Mouse (Mus musculus) midbrain, postnatal 0 days (tissue): Measurements from ENCODE around the gene 9030025P20Rik. TPM values are rescaled to one million over a fixed set of nuclear protein-coding genes. Genes with fewer than 3 reads are reported as not detected.

Experiments
- ATAC-seq: fragments of 200-750 bp; cut with Nextera tagmentation; 2 replicates; pipeline ENCODE4 v1.8.0; 2017; ENCODE audit warnings: moderate number of reproducible peaks, mild to moderate bottlenecking, moderate TSS enrichment, moderate library complexity; ENCODE audit not compliant: low FRiP score
- DNase-seq: peaks from one replicate; pipeline ENCODE4 v3.0.0-alpha.2; 2015; ENCODE audit warnings: low spot score
- H3K27ac ChIP-seq: fragments of 300-500 bp; sonication (generic); 2 replicates; pipeline ENCODE4 v1.5.1; 2014; ENCODE audit warnings: low read depth, mild to moderate bottlenecking, low read length, mixed read lengths
- H3K27me3 ChIP-seq: fragments of 300-500 bp; sonication (generic); 2 replicates; pipeline ENCODE4 v1.6.1; 2014; ENCODE audit warnings: low read length, control low read depth, mixed read lengths; ENCODE audit not compliant: insufficient read depth
- H3K36me3 ChIP-seq: fragments of 300-500 bp; sonication (generic); 2 replicates; pipeline ENCODE4 v1.6.1; 2014; ENCODE audit warnings: low read length, control low read depth, mixed read lengths; ENCODE audit not compliant: insufficient read depth
- H3K4me1 ChIP-seq: fragments of 300-500 bp; sonication (generic); 2 replicates; pipeline ENCODE4 v1.6.1; 2014; ENCODE audit warnings: mild to moderate bottlenecking, control low read depth, antibody characterized with exemption, low read length, mixed read lengths; ENCODE audit not compliant: insufficient read depth
- H3K4me2 ChIP-seq: fragments of 300-500 bp; sonication (generic); 2 replicates; pipeline ENCODE4 v1.6.1; 2014; ENCODE audit warnings: low read depth, mild to moderate bottlenecking, low read length, mixed read lengths; ENCODE audit not compliant: poor library complexity, severe bottlenecking
- H3K4me3 ChIP-seq: fragments of 300-500 bp; sonication (generic); 2 replicates; pipeline ENCODE4 v1.5.1; 2014; ENCODE audit warnings: low read depth, mild to moderate bottlenecking, low read length, moderate library complexity
- H3K9ac ChIP-seq: fragments of 300-500 bp; sonication (generic); replicated peaks from 2 replicates; pipeline ENCODE4 v1.6.1; 2014; ENCODE audit warnings: mild to moderate bottlenecking, low read length, moderate library complexity, mixed read lengths; ENCODE audit not compliant: poor library complexity, severe bottlenecking
- H3K9me3 ChIP-seq: fragments of 300-500 bp; sonication (generic); 2 replicates; pipeline ENCODE4 v1.6.1; 2016; ENCODE audit warnings: low read length, control low read depth
- CTCF ChIP-seq: IDR thresholded peaks from 2 replicates; pipeline ENCODE4 v1.5.1; 2016; ENCODE audit warnings: antibody characterized with exemption, mild to moderate bottlenecking
- WGBS: fragments of 180-500 bp; shearing (Covaris S2); extraction: QIAGEN DNeasy Blood & Tissue Kit; methylation state at CpG from one replicate; pipeline ENCODE4 v1.1.7; 2014; 5-methylcytosine and 5-hydroxymethylcytosine counted together
- polyA plus RNA-seq: library from polyadenylated mRNA; unstranded; fragments of >200 nt; fragmentation: Nextera tagmentation; extraction: Ambion mirVana; gene quantifications from 2 replicates; pipeline ENCODE4 v1.2.1, GENCODE M21; 2015
- total RNA-seq: library from RNA; depleted of rRNA; stranded (reverse); fragments of >200 nt; gene quantifications from 2 replicates; pipeline ENCODE4 v1.2.3, GENCODE M21; 2014

Gene 9030025P20Rik
- total and polyA plus RNA-seq, 2 experiments from 2014 or later = 7.0 to 8.7 TPM

DNA sequence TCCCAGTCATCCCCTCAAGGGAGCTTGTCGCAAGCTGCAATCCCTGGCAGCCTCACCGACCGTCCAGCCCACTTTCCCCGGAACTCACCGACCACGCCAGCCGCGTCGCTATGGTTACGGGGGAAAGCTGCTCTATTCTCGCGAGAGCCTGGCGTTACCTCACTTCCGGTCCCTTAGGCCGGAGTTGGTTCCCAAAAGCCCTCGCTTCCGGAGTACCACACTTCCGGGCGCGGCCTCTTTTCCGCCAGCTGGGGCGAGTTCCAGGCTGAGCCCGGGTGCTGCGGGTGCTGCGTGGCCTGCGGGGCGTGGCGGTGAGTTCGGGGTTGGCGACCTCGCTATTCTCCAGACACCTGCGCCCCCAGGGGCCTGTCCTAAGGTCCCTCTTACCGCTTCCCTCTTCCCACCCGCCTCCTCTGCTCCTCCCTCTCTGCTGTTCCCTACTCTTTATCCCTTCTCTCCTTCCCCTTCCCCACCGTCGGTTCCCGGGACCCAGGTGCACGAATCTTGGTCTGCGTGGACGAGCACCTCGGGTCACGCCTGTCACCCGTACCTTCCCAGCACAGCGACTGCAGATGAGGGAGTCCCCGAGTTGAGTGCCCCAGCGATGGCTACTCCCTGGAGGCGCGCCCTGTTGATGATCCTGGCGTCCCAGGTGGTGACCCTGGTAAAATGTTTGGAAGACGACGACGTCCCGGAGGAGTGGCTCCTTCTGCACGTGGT lies 35.1 kb upstream of the 9030025P20Rik start, which contains the start of the genes Wdr27 and 1600012H06Rik:
Wdr27 (minus strand) TSS at position 150 of the 720 bp plus-strand sequence.
1600012H06Rik (plus strand) TSS at position 176 of the 720 bp plus-strand sequence.
- peak within 1 kb of the TSS; percentile 90 for H3K9ac ChIP-seq
- no peaks in the 10 kb centered on the region for H3K27me3 ChIP-seq
- H3K4me2 ChIP-seq = peak within 1 kb of the TSS; percentile 92
- H3K27ac ChIP-seq = peak within 1 kb of the TSS; percentile 78
- H3K9me3 ChIP-seq = no peaks in the 10 kb centered on the region
- DNase-seq = peak; percentile 99
- peak within 1 kb of the TSS; percentile 81 for H3K4me3 ChIP-seq
- H3K36me3 ChIP-seq = peaks cover 6% of the 10 kb centered on the region; the same call in 1 of the 2 replicates
- WGBS = under 1% methylated on average over 51 of the region's 54 CpGs
- ATAC-seq = peak; percentile 99
- TF ChIP-seq CTCF = 0 out of 2 replicates have a peak, but pooled peaks have one; percentile 6
- peaks cover 10% of the 10 kb centered on the region; the same call in 1 of the 2 replicates for H3K4me1 ChIP-seq

DNA sequence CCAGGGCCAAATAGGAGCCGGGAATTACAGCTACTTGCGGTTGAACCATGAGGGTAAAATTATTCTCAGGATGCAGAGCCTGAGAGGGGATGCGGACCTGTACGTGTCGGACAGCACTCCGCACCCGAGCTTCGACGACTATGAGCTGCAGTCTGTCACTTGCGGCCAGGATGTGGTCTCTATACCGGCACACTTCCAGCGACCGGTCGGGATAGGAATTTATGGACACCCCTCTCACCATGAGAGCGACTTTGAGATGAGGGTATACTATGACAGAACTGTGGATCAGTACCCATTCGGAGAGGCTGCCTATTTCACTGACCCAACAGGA lies 34.6 kb upstream of the 9030025P20Rik start:
- peaks cover 10% of the 10 kb centered on the region; the same call in 1 of the 2 replicates for H3K4me1 ChIP-seq
- H3K27ac ChIP-seq = peak overlapping the region; percentile 78; the same call in 1 of the 2 replicates
- 24% methylated on average over 16 of the region's 16 CpGs for WGBS
- peak overlapping the region; percentile 81 for H3K4me3 ChIP-seq
- H3K4me2 ChIP-seq = peak overlapping the region; percentile 92
- H3K9me3 ChIP-seq = no peaks in the 10 kb centered on the region
- no peak for TF ChIP-seq CTCF
- DNase-seq = peak; percentile 6
- H3K27me3 ChIP-seq = no peaks in the 10 kb centered on the region
- ATAC-seq = no peak
- peaks cover 9% of the 10 kb centered on the region; the same call in 1 of the 2 replicates for H3K36me3 ChIP-seq
- peak overlapping the region; percentile 90 for H3K9ac ChIP-seq

DNA sequence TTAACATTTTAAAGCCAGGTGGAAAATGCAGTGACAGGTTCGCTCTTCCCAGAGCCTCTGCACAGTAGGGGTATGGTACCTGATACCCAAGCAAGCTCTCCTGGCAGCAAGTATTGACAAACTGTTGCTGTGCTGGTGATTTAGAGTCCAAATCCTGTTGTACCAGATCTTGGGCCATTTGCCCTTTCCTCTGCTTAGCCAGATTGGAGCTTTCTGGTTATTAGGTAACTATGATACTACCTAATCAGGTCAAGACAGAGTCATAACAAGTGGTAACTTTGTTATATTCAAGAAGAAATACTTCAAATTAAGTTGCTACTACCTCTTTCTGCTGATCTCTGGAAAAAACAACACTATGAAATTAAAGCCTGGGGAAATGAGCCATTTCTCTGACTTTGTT lies 33.7 kb upstream of the 9030025P20Rik start:
- ATAC-seq = no peak
- no peak overlapping the region for H3K4me2 ChIP-seq
- H3K36me3 ChIP-seq = peaks cover 14% of the 10 kb centered on the region
- H3K27ac ChIP-seq = no peak overlapping the region
- no peak for TF ChIP-seq CTCF
- no peak overlapping the region for H3K4me3 ChIP-seq
- H3K4me1 ChIP-seq = peaks cover 10% of the 10 kb centered on the region; the same call in 1 of the 2 replicates
- no peaks in the 10 kb centered on the region for H3K27me3 ChIP-seq
- WGBS = 91% methylated on average over 1 of the region's 1 CpGs
- H3K9me3 ChIP-seq = no peaks in the 10 kb centered on the region
- H3K9ac ChIP-seq = no peak overlapping the region
- no peak for DNase-seq

DNA sequence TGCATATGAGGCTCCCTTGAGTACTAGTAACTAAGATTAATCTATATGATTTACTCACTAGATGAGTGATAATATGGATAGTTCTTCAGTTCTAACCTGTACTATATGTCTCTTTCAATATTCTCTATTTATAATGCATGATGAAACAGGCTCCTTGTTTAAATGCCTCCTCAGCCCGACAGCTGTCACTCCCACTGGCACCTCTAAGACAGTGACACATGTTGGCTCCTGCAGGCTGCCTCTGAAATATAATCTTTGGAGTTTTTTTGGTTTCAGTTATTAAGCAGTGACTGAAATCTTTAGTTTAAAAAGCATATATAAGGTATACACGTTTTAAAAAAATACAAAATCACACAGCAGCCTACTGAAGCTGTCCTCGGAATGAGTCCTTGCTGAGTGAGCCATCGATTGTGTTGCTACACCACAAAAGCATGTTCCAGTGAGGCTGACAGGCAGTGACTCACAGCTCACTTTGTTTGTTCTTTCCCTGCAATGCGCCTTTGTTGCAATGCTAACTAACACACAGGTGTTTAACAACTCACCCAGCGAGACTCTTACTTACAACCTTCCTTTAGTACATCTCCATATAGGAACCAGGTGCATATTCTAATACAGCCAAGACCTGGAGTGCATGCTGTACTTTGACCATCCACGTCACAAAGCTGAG lies 29.0 kb upstream of the 9030025P20Rik start:
- H3K36me3 ChIP-seq = peaks cover 40% of the 10 kb centered on the region
- no peak overlapping the region for H3K9ac ChIP-seq
- H3K9me3 ChIP-seq = no peaks in the 10 kb centered on the region
- no peak for TF ChIP-seq CTCF
- H3K4me1 ChIP-seq = peaks cover 3% of the 10 kb centered on the region; the same call in 1 of the 2 replicates
- no peak overlapping the region for H3K27ac ChIP-seq
- no peak overlapping the region for H3K4me3 ChIP-seq
- WGBS = 88% methylated on average over 7 of the region's 7 CpGs
- DNase-seq (no peak), ATAC-seq (no peak)
- no peaks in the 10 kb centered on the region for H3K27me3 ChIP-seq
- H3K4me2 ChIP-seq = no peak overlapping the region

DNA sequence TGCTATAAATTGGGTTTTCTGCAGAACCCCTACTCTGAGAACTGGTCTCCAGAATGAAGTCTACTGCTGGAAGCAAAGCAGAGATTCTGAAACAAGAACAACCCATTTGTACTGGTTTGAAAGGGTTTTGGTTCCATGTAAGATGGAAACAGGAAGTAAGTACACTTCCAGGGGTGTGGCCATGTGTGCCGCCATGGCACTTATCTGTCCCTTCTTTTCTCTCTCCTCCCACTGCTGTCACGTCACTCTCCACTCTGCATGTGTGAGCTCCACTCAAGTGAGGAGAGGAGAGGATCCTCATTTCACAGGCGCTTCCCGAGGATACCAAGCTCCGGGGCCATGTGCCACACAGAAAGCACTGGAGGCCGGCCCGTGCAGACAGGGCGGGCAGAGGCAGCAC lies 24.8 kb upstream of the 9030025P20Rik start:
- ATAC-seq (no peak), DNase-seq (no peak)
- H3K9me3 ChIP-seq = no peaks in the 10 kb centered on the region
- H3K27me3 ChIP-seq = no peaks in the 10 kb centered on the region
- H3K4me1 ChIP-seq = no peaks in the 10 kb centered on the region
- TF ChIP-seq CTCF = no peak
- H3K9ac ChIP-seq = no peak overlapping the region
- H3K4me3 ChIP-seq = no peak overlapping the region
- peaks cover 31% of the 10 kb centered on the region for H3K36me3 ChIP-seq
- 93% methylated on average over 8 of the region's 8 CpGs for WGBS
- no peak overlapping the region for H3K4me2 ChIP-seq
- no peak overlapping the region for H3K27ac ChIP-seq
